Mouse (Mus musculus): Measurements from ENCODE around the gene Tmed5. TPM values are rescaled to one million over a fixed set of nuclear protein-coding genes. Genes with fewer than 3 reads are reported as not detected.

Tmed5 gene
- polyA plus RNA-seq (2014; fragmentation: Nextera tagmentation; extraction: Ambion mirVana): 27.4 and 31.0 TPM in 2 replicates

- no peaks in the 10 kb centered on the region for H3K9me3 ChIP-seq (replicated peaks; ENCODE audit: control insufficient read depth, low read length)
- peak within 1 kb of the TSS; percentile 90 for H3K27ac ChIP-seq (ENCODE audit: low read depth, low read length)
These were observed at the start of gene Tmed5, which contains the start of gene Ccdc18 for GRCm38 (mm10) chr5:108132441-108133243. Tmed5 (minus strand) TSS chr5:108132620. Ccdc18 (plus strand) TSS chr5:108132875.

GRCm38 (mm10) chr5:108163695-108164094 lies 31.3 kb upstream of the Tmed5 start:
- 7% methylated on average over 1 of the region's 1 CpGs for WGBS (ENCODE audit: insufficient replicate concordance)
- Histone ChIP-seq H3K4me2 (no peak overlapping the region), H3K9ac (ENCODE audit: low read depth, low read length) (no peak overlapping the region), H3K4me3 (ENCODE audit: low read depth, low read length) (no peak overlapping the region), H3K9me3 (replicated peaks; ENCODE audit: control insufficient read depth, low read length) (no peaks in the 10 kb centered on the region), H3K27me3 (ENCODE audit: control insufficient read depth, insufficient read depth, low read length) (no peaks in the 10 kb centered on the region), H3K4me1 (ENCODE audit: control insufficient read depth, insufficient read depth, low read length) (no peaks in the 10 kb centered on the region), H3K36me3 (ENCODE audit: control insufficient read depth, insufficient read depth, low read length) (no peaks in the 10 kb centered on the region), H3K27ac (ENCODE audit: low read depth, low read length) (no peak overlapping the region)
- ATAC-seq (replicated peaks; ENCODE audit: insufficient number of reproducible peaks, low FRiP score, low TSS enrichment): no peak

More at GRCm38 (mm10) chr5:108132441-108133243, at the start of gene Tmed5, which contains the start of gene Ccdc18:
- Histone ChIP-seq H3K4me2 (peak within 1 kb of the TSS; percentile 80), H3K9ac (ENCODE audit: low read depth, low read length) (peak within 1 kb of the TSS; percentile 85), H3K27me3 (ENCODE audit: control insufficient read depth, insufficient read depth, low read length) (no peaks in the 10 kb centered on the region), H3K4me1 (ENCODE audit: control insufficient read depth, insufficient read depth, low read length) (0 out of 2 replicates have a peak, but pooled peaks cover 6% of the 10 kb centered on the region), H3K4me3 (ENCODE audit: low read depth, low read length) (peak within 1 kb of the TSS; percentile 87), H3K36me3 (ENCODE audit: control insufficient read depth, insufficient read depth, low read length) (no peaks in the 10 kb centered on the region)
- WGBS (ENCODE audit: insufficient replicate concordance): under 1% methylated on average over 65 of the region's 65 CpGs
- peak; percentile 99 for ATAC-seq (replicated peaks; ENCODE audit: insufficient number of reproducible peaks, low FRiP score, low TSS enrichment)

GRCm38 (mm10) chr5:108160796-108161195 lies 28.4 kb upstream of the Tmed5 start:
- Histone ChIP-seq H3K9me3 (replicated peaks; ENCODE audit: control insufficient read depth, low read length) (no peaks in the 10 kb centered on the region), H3K27ac (ENCODE audit: low read depth, low read length) (no peak overlapping the region), H3K4me1 (ENCODE audit: control insufficient read depth, insufficient read depth, low read length) (no peaks in the 10 kb centered on the region), H3K9ac (ENCODE audit: low read depth, low read length) (no peak overlapping the region), H3K36me3 (ENCODE audit: control insufficient read depth, insufficient read depth, low read length) (no peaks in the 10 kb centered on the region), H3K27me3 (ENCODE audit: control insufficient read depth, insufficient read depth, low read length) (no peaks in the 10 kb centered on the region), H3K4me2 (no peak overlapping the region), H3K4me3 (ENCODE audit: low read depth, low read length) (no peak overlapping the region)
- WGBS (ENCODE audit: insufficient replicate concordance): 70% methylated on average over 2 of the region's 2 CpGs
- no peak for ATAC-seq (replicated peaks; ENCODE audit: insufficient number of reproducible peaks, low FRiP score, low TSS enrichment)

GRCm38 (mm10) chr5:108152592-108152991 lies 20.2 kb upstream of the Tmed5 start:
- no peaks in the 10 kb centered on the region for H3K36me3 ChIP-seq (ENCODE audit: control insufficient read depth, insufficient read depth, low read length)
- H3K4me3 ChIP-seq (ENCODE audit: low read depth, low read length): no peak overlapping the region
- H3K4me2 ChIP-seq: no peak overlapping the region
- no peak for ATAC-seq (replicated peaks; ENCODE audit: insufficient number of reproducible peaks, low FRiP score, low TSS enrichment)
- no peak overlapping the region for H3K9ac ChIP-seq (ENCODE audit: low read depth, low read length)
- no peaks in the 10 kb centered on the region for H3K9me3 ChIP-seq (replicated peaks; ENCODE audit: control insufficient read depth, low read length)
- WGBS (ENCODE audit: insufficient replicate concordance): 85% methylated on average over 1 of the region's 1 CpGs
- H3K27me3 ChIP-seq (ENCODE audit: control insufficient read depth, insufficient read depth, low read length): no peaks in the 10 kb centered on the region
- no peaks in the 10 kb centered on the region for H3K4me1 ChIP-seq (ENCODE audit: control insufficient read depth, insufficient read depth, low read length)
- H3K27ac ChIP-seq (ENCODE audit: low read depth, low read length): no peak overlapping the region

- Histone ChIP-seq H3K9me3 (replicated peaks; ENCODE audit: control insufficient read depth, low read length) (no peaks in the 10 kb centered on the region), H3K36me3 (ENCODE audit: control insufficient read depth, insufficient read depth, low read length) (no peaks in the 10 kb centered on the region), H3K4me2 (peak overlapping the region; percentile 80), H3K4me3 (ENCODE audit: low read depth, low read length) (peak overlapping the region; percentile 87), H3K27me3 (ENCODE audit: control insufficient read depth, insufficient read depth, low read length) (no peaks in the 10 kb centered on the region), H3K9ac (ENCODE audit: low read depth, low read length) (peak overlapping the region; percentile 84), H3K4me1 (ENCODE audit: control insufficient read depth, insufficient read depth, low read length) (0 out of 2 replicates have a peak, but pooled peaks cover 6% of the 10 kb centered on the region), H3K27ac (ENCODE audit: low read depth, low read length) (peak overlapping the region; percentile 90)
- ATAC-seq (replicated peaks; ENCODE audit: insufficient number of reproducible peaks, low FRiP score, low TSS enrichment): peak; percentile 61; the same call in 1 of the 2 replicates
- WGBS (ENCODE audit: insufficient replicate concordance): 0% methylated on average over 32 of the region's 32 CpGs
These were observed 475 bp downstream of the Tmed5 start for GRCm38 (mm10) chr5:108131849-108132440.

GRCm38 (mm10) chr5:108120221-108120900 lies 12.1 kb downstream of the Tmed5 start:
- ATAC-seq (replicated peaks; ENCODE audit: insufficient number of reproducible peaks, low FRiP score, low TSS enrichment): no peak
- 78% methylated on average over 9 of the region's 9 CpGs for WGBS (ENCODE audit: insufficient replicate concordance)
- no peak overlapping the region for H3K4me2 ChIP-seq

GRCm38 (mm10) chr5:108117693-108118092 lies 14.7 kb downstream of the Tmed5 start:
- H3K9ac ChIP-seq (ENCODE audit: low read depth, low read length): no peak overlapping the region
- H3K4me3 ChIP-seq (ENCODE audit: low read depth, low read length): no peak overlapping the region
- no peaks in the 10 kb centered on the region for H3K9me3 ChIP-seq (replicated peaks; ENCODE audit: control insufficient read depth, low read length)
- 90% methylated on average over 4 of the region's 4 CpGs for WGBS (ENCODE audit: insufficient replicate concordance)
- no peak overlapping the region for H3K27ac ChIP-seq (ENCODE audit: low read depth, low read length)
- peaks cover 5% of the 10 kb centered on the region; the same call in 1 of the 2 replicates for H3K36me3 ChIP-seq (ENCODE audit: control insufficient read depth, insufficient read depth, low read length)
- H3K4me2 ChIP-seq: no peak overlapping the region
- no peaks in the 10 kb centered on the region for H3K27me3 ChIP-seq (ENCODE audit: control insufficient read depth, insufficient read depth, low read length)
- ATAC-seq (replicated peaks; ENCODE audit: insufficient number of reproducible peaks, low FRiP score, low TSS enrichment): no peak
- no peaks in the 10 kb centered on the region for H3K4me1 ChIP-seq (ENCODE audit: control insufficient read depth, insufficient read depth, low read length)

More at GRCm38 (mm10) chr5:108120221-108120900, 12.1 kb downstream of the Tmed5 start:
- Histone ChIP-seq H3K4me3 (ENCODE audit: low read depth, low read length) (no peak overlapping the region), H3K9ac (ENCODE audit: low read depth, low read length) (no peak overlapping the region), H3K27ac (ENCODE audit: low read depth, low read length) (no peak overlapping the region), H3K36me3 (ENCODE audit: control insufficient read depth, insufficient read depth, low read length) (peaks cover 5% of the 10 kb centered on the region; the same call in 1 of the 2 replicates), H3K4me1 (ENCODE audit: control insufficient read depth, insufficient read depth, low read length) (no peaks in the 10 kb centered on the region), H3K9me3 (replicated peaks; ENCODE audit: control insufficient read depth, low read length) (no peaks in the 10 kb centered on the region), H3K27me3 (ENCODE audit: control insufficient read depth, insufficient read depth, low read length) (no peaks in the 10 kb centered on the region)

GRCm38 (mm10) chr5:108109346-108109745 lies 23.1 kb downstream of the Tmed5 start:
- H3K4me3 ChIP-seq (ENCODE audit: low read depth, low read length): no peak overlapping the region
- no peak overlapping the region for H3K27ac ChIP-seq (ENCODE audit: low read depth, low read length)
- H3K4me2 ChIP-seq: no peak overlapping the region
- H3K36me3 ChIP-seq (ENCODE audit: control insufficient read depth, insufficient read depth, low read length): peaks cover 14% of the 10 kb centered on the region
- ATAC-seq (replicated peaks; ENCODE audit: insufficient number of reproducible peaks, low FRiP score, low TSS enrichment): no peak
- no peak overlapping the region for H3K9ac ChIP-seq (ENCODE audit: low read depth, low read length)
- no peaks in the 10 kb centered on the region for H3K4me1 ChIP-seq (ENCODE audit: control insufficient read depth, insufficient read depth, low read length)
- WGBS (ENCODE audit: insufficient replicate concordance): 94% methylated on average over 7 of the region's 7 CpGs
- H3K9me3 ChIP-seq (replicated peaks; ENCODE audit: control insufficient read depth, low read length): no peaks in the 10 kb centered on the region
- H3K27me3 ChIP-seq (ENCODE audit: control insufficient read depth, insufficient read depth, low read length): no peaks in the 10 kb centered on the region
